Mouse (Mus musculus) CD4-positive, CD25-positive, alpha-beta regulatory T cell, adult 9 weeks (primary cell): ENCODE results near the gene Pcgf1. TPM values are rescaled to one million over a fixed set of nuclear protein-coding genes. Genes with fewer than 3 reads are reported as not detected.

Experiments
- polyA plus RNA-seq: library from polyadenylated mRNA; unstranded; fragments of 100-300 nt; shearing (Covaris generic); gene quantifications from one replicate; pipeline ENCODE4 v1.2.1, GENCODE M21; 2017

Gene Pcgf1
- 42.8 TPM for polyA plus RNA-seq

GRCm38 (mm10) chr6:83077630-83078323 lies at the start of gene Pcgf1:
TSS of gene Pcgf1 (plus strand) at chr6:83077869.

GRCm38 (mm10) chr6:83033249-83034185 lies 44.2 kb upstream of the Pcgf1 start, which contains the start of the genes Dok1 and Loxl3:
TSS of gene Dok1 (minus strand) at chr6:83033471.
TSS of gene Loxl3 (plus strand) at chr6:83034173.

GRCm38 (mm10) chr6:83054074-83054851 lies 23.4 kb upstream of the Pcgf1 start, which contains the start of gene Aup1:
TSS of gene Aup1 (plus strand) at chr6:83054521.

GRCm38 (mm10) chr6:83054871-83055431 lies 22.7 kb upstream of the Pcgf1 start, which contains the start of gene Htra2:
TSS of gene Htra2 (minus strand) at chr6:83055273.

GRCm38 (mm10) chr6:83057790-83058189 lies 19.9 kb upstream of the Pcgf1 start, which contains the start of gene Dqx1:
TSS of gene Dqx1 (plus strand) at chr6:83057844.

GRCm38 (mm10) chr6:83070247-83070310 lies 7.6 kb upstream of the Pcgf1 start, which contains the start of gene Tlx2:
TSS of gene Tlx2 (minus strand) at chr6:83070293.

GRCm38 (mm10) chr6:83086121-83087035 lies 8.7 kb downstream of the Pcgf1 start, which contains the start of gene Lbx2:
TSS of gene Lbx2 (plus strand) at chr6:83086367.

GRCm38 (mm10) chr6:83101316-83101687 lies 23.6 kb downstream of the Pcgf1 start, which contains the start of the genes Ccdc142 and Gm42688:
TSS of gene Ccdc142 (plus strand) at chr6:83101601.
TSS of gene Gm42688 (plus strand) at chr6:83101617.

GRCm38 (mm10) chr6:83108762-83109668 lies 31.3 kb downstream of the Pcgf1 start, which contains the start of gene Mrpl53:
TSS of gene Mrpl53 (plus strand) at chr6:83109040.

GRCm38 (mm10) chr6:83115011-83115671 lies 37.5 kb downstream of the Pcgf1 start, which contains the start of gene Mogs:
TSS of gene Mogs (plus strand) at chr6:83115496.

GRCm38 (mm10) chr6:83120930-83121862 lies 43.5 kb downstream of the Pcgf1 start, which contains the start of gene Wbp1:
TSS of gene Wbp1 (minus strand) at chr6:83121559.

GRCm38 (mm10) chr6:83125331-83125730 lies 47.7 kb downstream of the Pcgf1 start, which contains the start of gene Ino80b:
TSS of gene Ino80b (minus strand) at chr6:83125431.

Other genes starting within 250 kb of the Pcgf1 start
- 2.9 TPM for gene Sema4f, start 138.1 kb upstream of the Pcgf1 start, polyA plus RNA-seq
- gene M1ap, start 131.0 kb upstream of the Pcgf1 start, polyA plus RNA-seq, result 2.2 TPM
- 51.6 TPM for gene Dok1, start 44.4 kb upstream of the Pcgf1 start, polyA plus RNA-seq
- 0.16 TPM for gene Loxl3, start 43.7 kb upstream of the Pcgf1 start, polyA plus RNA-seq
- gene Aup1, start 23.3 kb upstream of the Pcgf1 start, polyA plus RNA-seq, result 371 TPM
- 70.9 TPM for gene Htra2, start 22.6 kb upstream of the Pcgf1 start, polyA plus RNA-seq
- gene Dqx1, start 20.0 kb upstream of the Pcgf1 start, polyA plus RNA-seq, result 3.3 TPM
- gene Tlx2, start 7.6 kb upstream of the Pcgf1 start, polyA plus RNA-seq, result not detected
- not detected for gene Lbx2, start 8.5 kb downstream of the Pcgf1 start, polyA plus RNA-seq
- 4.4 TPM for gene Ccdc142, start 23.7 kb downstream of the Pcgf1 start, polyA plus RNA-seq
- 3.9 TPM for gene Gm42688, start 23.7 kb downstream of the Pcgf1 start, polyA plus RNA-seq
- 65.3 TPM for gene Mrpl53, start 31.2 kb downstream of the Pcgf1 start, polyA plus RNA-seq
- 4.5 TPM for gene Mogs, start 37.6 kb downstream of the Pcgf1 start, polyA plus RNA-seq
- gene Wbp1, start 43.7 kb downstream of the Pcgf1 start, polyA plus RNA-seq, result 67.6 TPM
- gene Ino80b, start 47.6 kb downstream of the Pcgf1 start, polyA plus RNA-seq, result 8.0 TPM
- 0.91 TPM for gene Rtkn, start 57.6 kb downstream of the Pcgf1 start, polyA plus RNA-seq
- 1.4 TPM for gene Wdr54, start 78.5 kb downstream of the Pcgf1 start, polyA plus RNA-seq
- gene 1700003E16Rik, start 78.5 kb downstream of the Pcgf1 start, polyA plus RNA-seq, result not detected
- gene Dctn1, start 88.1 kb downstream of the Pcgf1 start, polyA plus RNA-seq, result 67.1 TPM
- 0.94 TPM for gene Slc4a5, start 142.0 kb downstream of the Pcgf1 start, polyA plus RNA-seq
- gene Mthfd2, start 248.0 kb downstream of the Pcgf1 start, polyA plus RNA-seq, result 85.7 TPM
- gene Mob1a, start 248.1 kb downstream of the Pcgf1 start, polyA plus RNA-seq, result 67.5 TPM